Mouse (Mus musculus): Measurements from ENCODE around the gene A130010J15Rik.

A130010J15Rik gene

DNA sequence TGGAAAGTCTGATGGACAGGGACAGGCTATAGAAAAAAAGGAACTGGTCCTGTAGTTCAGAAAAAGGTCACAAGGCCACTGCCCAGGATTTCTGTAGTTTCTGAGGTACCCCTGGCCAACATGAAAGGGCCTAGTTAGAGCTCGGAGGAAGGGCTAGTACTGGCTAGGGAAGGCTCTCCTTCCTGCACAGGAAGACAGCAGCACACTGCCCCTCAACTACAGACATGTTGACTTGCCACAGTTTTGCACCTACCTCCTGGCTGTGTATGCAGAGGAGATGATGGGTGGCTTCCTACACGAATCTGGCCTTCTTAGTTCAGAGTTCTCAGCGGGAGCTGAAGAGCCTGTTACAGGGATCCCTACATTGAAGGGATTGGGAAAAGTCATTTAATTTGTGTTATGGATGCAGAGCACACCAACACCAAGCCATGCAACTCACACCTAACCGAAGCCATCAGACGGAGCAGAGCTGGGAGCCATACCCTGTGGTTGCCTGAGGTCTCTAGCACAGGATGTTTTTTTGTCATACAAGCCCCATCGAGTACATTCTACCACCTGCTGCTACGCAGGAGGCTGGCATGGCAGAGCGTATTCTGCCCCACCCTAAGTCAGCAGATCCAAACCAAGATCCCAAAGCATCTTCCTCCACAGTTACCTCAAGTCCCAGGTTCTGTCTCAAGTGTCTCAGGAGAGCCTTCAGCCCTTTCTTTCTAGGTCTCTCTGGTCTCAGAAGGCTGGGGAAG is 33.0 kb downstream of the A130010J15Rik start:
- DNase-seq (ENCODE audit: low spot score) = no peak

DNA sequence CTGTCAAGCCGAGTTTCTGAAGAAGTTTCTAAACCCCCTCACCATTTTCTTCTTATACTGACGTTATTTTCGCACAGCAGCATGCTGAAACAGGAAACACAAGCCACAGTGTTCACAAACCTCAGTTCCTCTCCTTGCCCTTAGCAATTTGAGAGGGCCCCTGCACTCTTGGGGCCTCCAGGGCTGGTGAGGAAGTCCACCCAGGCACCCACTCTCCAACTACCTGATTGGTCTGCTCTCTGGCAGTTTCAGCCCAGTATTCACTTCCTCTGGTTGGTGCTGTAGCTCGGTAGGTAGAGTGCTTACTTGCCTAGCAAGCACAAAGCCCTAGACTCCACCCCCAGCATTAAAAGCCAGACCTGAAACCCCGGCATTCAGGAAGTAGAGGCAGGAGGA is 33.5 kb downstream of the A130010J15Rik start, which contains the start of gene Traf3ip3:
Gene Traf3ip3, minus strand, starts transcription at position 321 of the 396 bp plus-strand sequence.
- DNase-seq (ENCODE audit: low spot score) = no peak

DNA sequence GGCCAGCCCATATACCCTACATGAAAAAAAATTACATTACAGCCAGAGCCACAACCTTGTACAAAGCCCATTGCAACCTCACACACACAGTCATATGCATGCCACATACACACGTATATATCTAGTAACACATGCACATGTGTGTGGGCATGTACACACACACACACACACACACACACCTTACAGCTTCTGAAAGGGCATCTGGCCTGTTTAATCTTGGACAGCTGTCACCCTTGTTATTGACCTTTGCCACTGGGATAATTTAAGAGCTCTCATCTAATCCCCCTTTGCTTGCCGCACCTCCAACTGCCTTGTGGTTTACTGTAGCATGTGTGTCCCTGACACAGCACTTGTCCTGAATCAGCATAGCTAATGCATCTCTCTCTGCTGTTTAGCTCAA is 36.0 kb downstream of the A130010J15Rik start:
- DNase-seq (ENCODE audit: low spot score) = no peak

DNA sequence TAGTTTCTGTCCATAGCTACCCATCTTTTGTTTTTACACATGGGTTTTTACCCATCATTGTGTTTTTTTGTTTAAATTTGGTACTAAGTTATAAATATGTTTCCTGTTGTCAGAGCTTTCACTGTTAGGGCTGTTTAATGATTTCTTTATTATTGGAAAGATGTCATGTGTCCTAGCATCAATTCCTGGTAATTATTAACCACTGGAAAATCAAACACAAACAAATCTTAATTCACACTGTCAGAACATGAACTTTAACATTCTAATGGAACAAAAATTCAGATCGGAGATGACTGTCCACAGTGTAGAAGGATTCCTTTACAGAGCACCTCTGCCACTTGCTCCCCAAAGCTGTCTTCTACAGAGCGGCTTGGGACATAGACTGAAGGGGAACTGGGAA is 37.6 kb downstream of the A130010J15Rik start:
- no peak for DNase-seq (ENCODE audit: low spot score)

DNA sequence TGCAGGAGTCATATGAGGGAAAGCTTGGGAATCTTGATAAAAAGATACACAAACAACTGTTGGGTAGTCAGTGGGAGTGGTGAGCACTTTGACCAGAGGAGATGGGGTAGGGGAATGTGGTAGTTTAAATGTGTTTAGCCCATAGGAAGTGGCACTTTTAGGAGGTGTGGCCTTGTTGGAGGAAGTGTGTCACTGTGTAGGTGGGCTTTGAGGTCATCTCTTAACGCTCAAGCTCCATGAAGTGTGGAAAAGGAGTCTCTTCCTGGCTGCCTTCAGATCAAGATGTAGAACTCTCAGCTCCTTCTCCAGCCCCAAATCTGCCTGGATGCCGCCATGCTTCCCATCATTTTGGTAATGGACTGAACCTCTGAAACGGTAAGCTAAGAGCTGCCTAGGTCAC is 39.7 kb downstream of the A130010J15Rik start, which contains the start of gene Lamb3:
Gene Lamb3, plus strand, starts transcription at position 197 of the 400 bp plus-strand sequence.
- no peak for DNase-seq (ENCODE audit: low spot score)

DNA sequence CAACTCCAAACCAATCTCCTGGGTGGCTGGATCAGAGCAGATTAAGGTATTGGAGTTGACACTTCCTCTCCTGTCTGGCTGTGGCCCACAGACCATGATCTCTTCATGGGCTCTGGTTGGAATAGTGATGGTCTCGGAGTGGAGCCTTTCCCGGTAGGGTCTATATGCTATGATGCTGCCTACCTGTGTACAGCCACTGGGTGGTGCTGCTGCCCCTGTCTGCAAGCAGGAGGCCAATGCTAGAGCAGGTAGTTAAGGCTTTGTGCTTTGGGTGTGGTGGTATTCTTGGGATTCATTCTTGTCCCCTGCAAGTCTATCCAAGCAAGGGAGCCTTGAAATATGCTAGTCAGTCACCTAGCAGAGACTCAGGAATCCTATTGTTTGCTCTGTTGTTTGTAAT is 40.3 kb downstream of the A130010J15Rik start:
- DNase-seq (ENCODE audit: low spot score) = peak; percentile 56

DNA sequence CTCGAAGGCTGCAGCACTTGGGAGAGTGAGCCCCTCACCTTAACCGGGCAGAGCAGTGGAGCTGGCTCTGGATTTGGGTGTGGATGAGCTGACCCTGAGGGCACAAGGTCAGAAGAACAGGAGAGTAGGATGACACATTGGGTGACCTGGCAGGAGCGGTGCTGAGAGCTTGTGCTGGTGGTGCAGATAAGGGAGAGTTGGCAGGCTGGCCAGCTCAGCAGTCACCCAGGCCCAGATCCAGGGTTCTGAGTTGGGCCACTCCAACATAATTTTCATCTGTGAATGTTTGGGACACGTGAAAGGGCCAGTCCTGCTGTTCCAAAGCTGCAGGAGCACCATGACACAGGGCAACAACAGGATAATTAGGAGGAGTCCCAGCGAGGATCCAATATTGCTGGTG is 43.5 kb downstream of the A130010J15Rik start:
- no peak for DNase-seq (ENCODE audit: low spot score)

DNA sequence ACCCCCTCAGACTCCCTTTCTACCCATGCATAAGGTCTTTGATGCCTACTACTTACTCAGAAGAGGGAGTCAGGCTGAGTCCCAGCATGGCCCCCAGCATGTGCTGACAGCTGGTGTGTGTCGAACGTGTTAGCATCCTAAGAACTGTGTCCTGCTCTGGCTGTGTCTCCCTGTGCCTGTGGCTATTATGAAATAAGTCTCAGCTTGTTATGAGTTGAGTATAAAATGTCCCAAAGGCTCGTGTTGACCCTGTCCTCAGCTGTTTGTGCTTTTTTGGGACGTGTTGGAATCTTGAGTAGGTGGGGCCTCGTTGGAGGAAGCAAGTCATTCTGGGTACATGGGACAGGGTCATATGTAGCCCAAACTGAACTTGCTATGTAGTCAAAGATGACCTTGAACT is 46.2 kb downstream of the A130010J15Rik start:
- no peak for DNase-seq (ENCODE audit: low spot score)

DNA sequence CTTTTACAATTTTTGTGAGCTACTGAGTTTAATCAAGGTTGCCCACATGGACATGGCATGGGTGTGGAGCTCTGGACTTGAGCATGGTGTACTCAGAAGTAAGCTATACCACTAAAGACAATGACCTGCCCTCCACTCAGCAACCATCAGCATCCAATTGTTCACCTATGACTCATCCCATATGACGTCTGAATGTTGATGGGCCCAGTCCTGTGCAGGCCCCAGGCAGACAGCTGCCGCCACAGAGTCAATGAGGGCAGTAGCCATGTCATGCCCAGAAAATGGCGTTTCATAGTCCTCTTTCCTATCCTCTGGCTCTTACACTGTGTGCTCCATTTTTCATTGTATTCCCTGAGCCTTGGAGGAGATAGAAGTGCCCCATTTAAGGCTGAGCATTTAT is 48.2 kb downstream of the A130010J15Rik start:
- no peak for DNase-seq (ENCODE audit: low spot score)

DNA sequence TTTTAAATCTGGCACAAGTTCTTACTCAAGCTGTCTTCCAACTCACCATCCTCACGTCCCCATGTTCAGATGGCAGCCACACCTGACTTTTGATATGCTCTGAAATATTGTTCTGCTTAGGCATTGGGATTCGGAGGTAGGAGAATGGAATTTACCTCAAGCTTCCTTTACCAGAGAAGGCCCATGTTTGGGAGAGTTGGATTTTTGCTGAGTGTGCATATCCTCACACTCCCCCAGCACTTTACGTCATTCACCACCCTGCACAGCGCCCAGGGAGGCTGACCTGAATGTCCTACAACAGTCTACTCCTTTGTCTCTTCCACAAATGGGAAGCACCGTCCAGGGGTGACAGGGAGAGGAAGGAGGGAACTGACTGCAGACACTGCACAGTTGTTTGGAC is 52.6 kb downstream of the A130010J15Rik start:
- DNase-seq (ENCODE audit: low spot score) = no peak

DNA sequence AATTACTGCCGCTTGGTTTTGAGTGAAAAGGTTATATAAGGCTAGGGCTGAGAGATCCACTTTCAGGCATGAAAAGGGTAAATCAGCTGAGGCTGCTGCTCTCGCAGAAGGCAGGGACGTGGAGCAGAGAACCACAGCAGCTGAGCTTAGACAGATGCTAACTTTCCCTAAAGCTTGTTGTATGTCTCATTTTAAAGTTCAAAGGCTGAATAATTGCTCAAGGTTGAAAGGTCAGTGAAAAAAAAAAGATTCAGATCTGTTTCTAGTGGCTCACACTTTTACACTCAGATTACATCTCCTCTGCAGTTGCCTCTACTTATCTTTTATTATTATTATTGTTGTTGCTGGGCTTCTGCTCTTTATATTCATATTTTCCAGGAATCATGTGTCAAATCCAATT is 57.7 kb downstream of the A130010J15Rik start:
- DNase-seq (ENCODE audit: low spot score) = no peak

DNA sequence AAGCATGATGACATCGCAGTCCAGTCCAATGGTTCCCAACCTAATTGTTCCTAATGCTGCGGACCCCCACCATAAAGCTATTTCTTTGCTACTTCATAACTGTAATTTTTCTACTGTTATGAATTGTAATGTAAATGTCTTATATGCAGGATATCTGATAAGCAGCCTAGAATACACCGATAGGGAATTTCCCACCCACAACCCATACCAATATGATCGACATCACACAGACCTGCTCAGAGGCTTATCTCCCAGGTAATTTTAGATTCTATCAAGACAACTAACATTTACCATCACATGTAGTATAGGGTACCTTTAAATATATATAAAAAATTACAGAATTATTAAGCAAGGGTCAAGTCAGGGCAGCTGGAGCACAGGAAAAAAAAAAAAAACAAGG is 58.3 kb downstream of the A130010J15Rik start:
- DNase-seq (ENCODE audit: low spot score) = no peak

DNA sequence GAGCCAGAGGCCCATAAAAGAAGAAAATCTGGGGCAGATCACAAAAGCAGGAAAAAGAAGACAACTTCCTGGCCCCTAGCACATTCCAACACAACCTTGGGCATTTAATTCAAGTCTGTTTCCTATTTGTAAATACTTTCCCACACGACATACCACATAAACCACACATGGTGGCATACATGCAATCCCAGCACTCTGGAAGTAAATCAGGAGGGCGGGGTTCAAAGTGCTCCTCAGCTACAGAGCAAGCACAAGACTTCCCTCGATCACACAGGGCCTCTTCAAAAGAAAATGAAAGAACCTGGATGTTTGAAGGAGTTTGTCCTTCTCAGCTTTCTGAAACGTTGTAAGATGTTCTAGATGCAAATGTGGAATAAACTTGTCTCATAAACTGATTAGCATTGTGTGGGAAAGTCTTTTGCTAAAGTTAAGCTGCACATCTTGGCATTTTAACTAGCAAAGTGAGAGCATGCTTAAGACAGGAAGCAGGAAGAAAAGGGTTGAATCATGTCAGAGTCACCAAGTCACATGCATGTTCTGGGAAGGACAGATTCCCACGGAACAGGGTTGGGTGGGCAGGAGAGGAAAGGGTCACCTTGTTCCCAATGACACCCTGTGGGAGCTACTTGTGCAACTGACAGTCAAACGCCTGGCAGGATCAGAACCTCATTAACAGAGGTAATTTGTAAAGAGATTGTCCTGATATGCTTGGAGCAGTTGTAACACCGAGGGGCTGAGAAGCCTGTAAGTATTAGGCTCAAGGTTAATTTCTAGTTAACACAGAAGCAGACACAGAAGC is 59.1 kb downstream of the A130010J15Rik start:
- no peak for DNase-seq (ENCODE audit: low spot score)

Data from urinary bladder, postnatal 14 days (tissue).